In genomic region chr6:48178360-48179120, GRCm38 (mm10) we compare ENCODE assay signal across 8 mouse cellular contexts.
DNase-seq lines count a peak whose midpoint lies in the region; ATAC-seq lines count a peak whose summit lies in the region.

No protein-coding gene starts in this region.

- peaks cover 4% of the 10 kb centered on the region; the same call in 1 of the 2 replicates for H3K4me1 ChIP-seq in forebrain, embryonic 15.5 days
- 0 out of 2 replicates have a peak, but pooled peaks cover 5% of the 10 kb centered on the region for H3K4me1 ChIP-seq in midbrain, embryonic 12.5 days
- peaks cover 4% of the 10 kb centered on the region; the same call in 1 of the 2 replicates for H3K4me1 ChIP-seq in heart, embryonic 10.5 days

- no peaks in the 10 kb centered on the region for H3K9me3 ChIP-seq in forebrain, embryonic 15.5 days
- H3K9me3 ChIP-seq in midbrain, embryonic 12.5 days, result no peaks in the 10 kb centered on the region
- H3K9me3 ChIP-seq in heart, embryonic 10.5 days, result no peaks in the 10 kb centered on the region

- no peak overlapping the region for H3K4me3 ChIP-seq in forebrain, embryonic 15.5 days
- H3K4me3 ChIP-seq in midbrain, embryonic 12.5 days, result no peak overlapping the region
- no peak overlapping the region for H3K4me3 ChIP-seq in heart, embryonic 10.5 days

- no peak overlapping the region for H3K9ac ChIP-seq in forebrain, embryonic 15.5 days (replicated peaks)
- peak overlapping the region; percentile 15; the same call in 1 of the 2 replicates for H3K9ac ChIP-seq in midbrain, embryonic 12.5 days (replicated peaks)

- ATAC-seq in forebrain, embryonic 15.5 days (replicated peaks), result peak; percentile 64
- peak; percentile 47; the same call in 1 of the 2 replicates for ATAC-seq in midbrain, embryonic 12.5 days (ENCODE audit: low FRiP score, low read depth)
- ATAC-seq in activated CD4-positive, CD25-positive, alpha-beta regulatory T cell, adult 4 months, result no peak
- no peak for ATAC-seq in erythroid progenitor cell, adult 5-6 weeks (replicated peaks; ENCODE audit: low FRiP score, poor library complexity, severe bottlenecking)

- no peak overlapping the region for H3K27ac ChIP-seq in forebrain, embryonic 15.5 days (replicated peaks)
- H3K27ac ChIP-seq in midbrain, embryonic 12.5 days (replicated peaks), result no peak overlapping the region
- H3K27ac ChIP-seq in heart, embryonic 10.5 days, result no peak overlapping the region

- WGBS in forebrain, embryonic 15.5 days, result 58% methylated on average over 3 of the region's 3 CpGs
- 55% methylated on average over 3 of the region's 3 CpGs for WGBS in midbrain, embryonic 12.5 days
- 53% methylated on average over 3 of the region's 3 CpGs for WGBS in heart, embryonic 10.5 days

- no peaks in the 10 kb centered on the region for H3K36me3 ChIP-seq in forebrain, embryonic 15.5 days
- no peaks in the 10 kb centered on the region for H3K36me3 ChIP-seq in midbrain, embryonic 12.5 days
- H3K36me3 ChIP-seq in heart, embryonic 10.5 days, result no peaks in the 10 kb centered on the region

- H3K27me3 ChIP-seq in forebrain, embryonic 15.5 days, result no peaks in the 10 kb centered on the region
- no peaks in the 10 kb centered on the region for H3K27me3 ChIP-seq in midbrain, embryonic 12.5 days
- no peaks in the 10 kb centered on the region for H3K27me3 ChIP-seq in heart, embryonic 10.5 days (ENCODE audit: insufficient read depth, poor library complexity, severe bottlenecking)

- DNase-seq in CD4-positive helper T cell, adult 2 months (ENCODE audit: low read depth, low spot score), result peak; percentile 3
- peak; percentile 19 to 20 for DNase-seq in cerebellum, adult 18-20 months
- DNase-seq in spleen, postnatal 10 days (ENCODE audit: low spot score in 2 of 2), result no peak
- no peak for DNase-seq in heart, embryonic 10.5 days (ENCODE audit: low spot score)

- H3K4me2 ChIP-seq in forebrain, embryonic 15.5 days (replicated peaks), result no peak overlapping the region
- no peak overlapping the region for H3K4me2 ChIP-seq in midbrain, embryonic 12.5 days (replicated peaks)

Comparison
In these comparisons a context has a peak if more than half of its experiments do, and no peak if none do; other contexts are left out.
1. DNase-seq: peak in CD4-positive helper T cell, adult 2 months (single experiment) and cerebellum, adult 18-20 months (2 of 2); none in spleen, postnatal 10 days (0 of 2) and heart, embryonic 10.5 days (single experiment).
2. ATAC-seq: peak in forebrain, embryonic 15.5 days (single experiment) and midbrain, embryonic 12.5 days (single experiment); none in activated CD4-positive, CD25-positive, alpha-beta regulatory T cell, adult 4 months (single experiment) and erythroid progenitor cell, adult 5-6 weeks (single experiment).